Mouse (Mus musculus) heart, embryonic 11.5 days (tissue): Measurements from ENCODE around the gene Mpp6. TPM values are rescaled to one million over a fixed set of nuclear protein-coding genes. Genes with fewer than 3 reads are reported as not detected.

Experiments
- ATAC-seq: fragments of 200-750 bp; cut with Nextera tagmentation; replicated peaks from 2 replicates; pipeline ENCODE4 v1.8.0; 2017; ENCODE audit warnings: moderate library complexity; ENCODE audit not compliant: insufficient number of reproducible peaks, low FRiP score, low TSS enrichment
- H3K27ac ChIP-seq: fragments of 300-500 bp; sonication (generic); 2 replicates; pipeline ENCODE4 v1.5.1; 2014; ENCODE audit warnings: mild to moderate bottlenecking, low read depth, low read length
- H3K27me3 ChIP-seq: fragments of 300-500 bp; sonication (generic); 2 replicates; pipeline ENCODE4 v1.6.1; 2014; ENCODE audit warnings: mild to moderate bottlenecking, low read length, mixed read lengths; ENCODE audit not compliant: control insufficient read depth, insufficient read depth
- H3K36me3 ChIP-seq: fragments of 300-500 bp; sonication (generic); 2 replicates; pipeline ENCODE4 v1.6.1; 2014; ENCODE audit warnings: mild to moderate bottlenecking, low read length, moderate library complexity, mixed read lengths; ENCODE audit not compliant: control insufficient read depth, insufficient read depth
- H3K4me1 ChIP-seq: fragments of 300-500 bp; sonication (generic); 2 replicates; pipeline ENCODE4 v1.6.1; 2014; ENCODE audit warnings: low read length; ENCODE audit not compliant: control insufficient read depth, insufficient read depth
- H3K4me2 ChIP-seq: fragments of 300-500 bp; sonication (generic); 2 replicates; pipeline ENCODE4 v1.6.1; 2014; ENCODE audit warnings: mild to moderate bottlenecking, moderate library complexity
- H3K4me3 ChIP-seq: fragments of 300-500 bp; sonication (generic); 2 replicates; pipeline ENCODE4 v1.5.1; 2014; ENCODE audit warnings: low read depth, low read length
- H3K9ac ChIP-seq: fragments of 300-500 bp; sonication (generic); 2 replicates; pipeline ENCODE4 v1.6.1; 2014; ENCODE audit warnings: mild to moderate bottlenecking, low read depth, low read length, moderate library complexity
- H3K9me3 ChIP-seq: fragments of 300-500 bp; sonication (generic); replicated peaks from 2 replicates; pipeline ENCODE4 v1.6.1; 2016; ENCODE audit warnings: low read length; ENCODE audit not compliant: control insufficient read depth
- WGBS: fragments of 180-500 bp; shearing (Covaris S2); extraction: QIAGEN DNeasy Blood & Tissue Kit; methylation state at CpG from one replicate; pipeline ENCODE4 v1.1.7; 2014; ENCODE audit not compliant: insufficient replicate concordance; 5-methylcytosine and 5-hydroxymethylcytosine counted together
- polyA plus RNA-seq: library from polyadenylated mRNA; unstranded; fragments of >200 nt; fragmentation: Nextera tagmentation; extraction: Ambion mirVana; gene quantifications from 2 replicates; pipeline ENCODE4 v1.2.1, GENCODE M21; 2014

The Mpp6 gene
- polyA plus RNA-seq, 1 experiment from 2014 or later = 60.8 TPM

GRCm38 (mm10) chr6:50193851-50194250 lies 83.8 kb downstream of the Mpp6 start:
- 0 out of 2 replicates have a peak, but pooled peaks cover 6% of the 10 kb centered on the region for H3K4me1 ChIP-seq
- H3K9ac ChIP-seq = no peak overlapping the region
- no peaks in the 10 kb centered on the region for H3K27me3 ChIP-seq
- no peak overlapping the region for H3K4me2 ChIP-seq
- WGBS = 86% methylated on average over 5 of the region's 5 CpGs
- H3K27ac ChIP-seq = no peak overlapping the region
- no peak for ATAC-seq
- H3K4me3 ChIP-seq = no peak overlapping the region
- H3K9me3 ChIP-seq = no peaks in the 10 kb centered on the region
- peaks cover 3% of the 10 kb centered on the region; the same call in 1 of the 2 replicates for H3K36me3 ChIP-seq

DNA sequence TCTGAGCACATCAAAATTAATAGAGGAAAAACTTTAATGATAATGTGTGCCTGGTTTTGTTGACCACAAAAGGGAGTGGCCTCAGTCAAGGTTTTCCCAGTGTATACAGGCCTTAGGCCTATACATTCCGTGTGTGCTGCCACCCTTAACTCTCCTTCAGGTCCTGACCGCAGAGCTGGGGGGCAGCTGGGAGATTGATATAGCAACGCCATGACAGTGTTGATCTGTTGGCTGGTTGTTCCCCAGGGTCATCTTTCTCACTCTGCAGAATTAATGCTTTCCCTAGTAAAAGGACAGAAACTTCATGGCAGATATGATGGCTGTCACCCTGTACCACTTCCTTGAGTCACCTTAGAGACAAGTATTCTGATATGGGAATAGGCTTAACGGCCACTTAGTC lies 94.3 kb downstream of the Mpp6 start:
- Histone ChIP-seq H3K9ac (no peak overlapping the region), H3K9me3 (no peaks in the 10 kb centered on the region), H3K27me3 (no peaks in the 10 kb centered on the region), H3K27ac (no peak overlapping the region), H3K36me3 (no peaks in the 10 kb centered on the region), H3K4me2 (no peak overlapping the region), H3K4me1 (no peaks in the 10 kb centered on the region), H3K4me3 (no peak overlapping the region)
- 84% methylated on average over 4 of the region's 4 CpGs for whole genome bisulfite sequencing
- no peak for ATAC-seq

DNA sequence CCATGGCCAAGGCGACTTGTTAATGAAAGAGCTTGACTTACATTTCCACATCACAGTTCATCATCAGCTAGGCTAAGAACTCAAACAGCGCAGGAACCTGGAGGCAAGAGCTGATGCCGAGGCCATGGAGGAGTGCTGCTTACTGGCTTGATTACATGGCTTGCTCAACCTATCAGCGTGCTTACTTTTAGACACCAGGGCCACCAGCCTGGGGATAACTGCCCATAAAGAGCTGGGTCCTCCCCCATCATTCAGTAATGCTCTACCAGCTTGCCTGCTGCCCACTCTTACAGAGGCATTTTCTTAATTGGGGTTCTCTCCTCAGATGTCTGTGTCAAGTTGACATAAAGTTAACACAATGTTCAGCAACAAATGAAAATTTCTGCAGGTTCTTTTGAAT lies 95.1 kb downstream of the Mpp6 start:
- WGBS = 87% methylated on average over 4 of the region's 4 CpGs
- H3K4me1 ChIP-seq = no peaks in the 10 kb centered on the region

DNA sequence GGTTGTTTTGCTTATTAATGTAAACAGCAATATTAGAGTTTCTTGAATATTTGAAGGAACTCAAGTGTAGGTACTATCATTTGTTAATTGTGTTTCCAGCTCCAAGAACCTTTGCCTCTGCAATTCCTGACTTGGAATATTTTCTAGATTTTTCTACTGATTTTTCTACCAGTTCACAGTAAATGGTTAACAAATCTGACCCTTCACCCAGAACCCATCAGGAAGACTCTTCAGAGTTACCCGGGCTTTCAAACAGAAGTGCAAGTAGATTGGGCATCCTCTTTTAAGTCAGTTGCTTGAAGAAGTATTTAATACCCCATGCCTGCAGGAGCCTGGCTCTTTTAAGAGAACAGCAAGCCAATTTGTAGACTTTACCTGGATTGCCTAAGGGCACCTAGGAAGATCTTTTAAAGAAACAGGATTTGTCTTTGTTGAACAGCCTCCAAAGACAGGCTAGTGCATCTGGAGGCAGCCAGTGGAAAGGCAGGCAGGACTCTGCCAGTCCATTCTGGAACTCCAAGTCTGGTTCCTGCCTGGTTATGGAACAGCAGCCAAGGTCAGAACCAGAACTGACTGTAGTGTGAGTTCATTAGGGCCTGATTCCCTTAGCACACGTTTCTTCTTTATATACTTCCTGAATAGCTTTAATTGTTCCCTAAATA lies 104.8 kb downstream of the Mpp6 start:
- ATAC-seq = no peak

More for the DNA sequence above, 95.1 kb downstream of the Mpp6 start:
- Histone ChIP-seq H3K9ac (no peak overlapping the region), H3K36me3 (no peaks in the 10 kb centered on the region), H3K27ac (no peak overlapping the region), H3K9me3 (no peaks in the 10 kb centered on the region), H3K4me3 (no peak overlapping the region), H3K27me3 (no peaks in the 10 kb centered on the region), H3K4me2 (no peak overlapping the region)
- ATAC-seq = no peak

GRCm38 (mm10) chr6:50215373-50215745 lies 105.3 kb downstream of the Mpp6 start:
- no peaks in the 10 kb centered on the region for H3K27me3 ChIP-seq
- H3K9ac ChIP-seq = no peak overlapping the region
- no peak for ATAC-seq
- H3K4me1 ChIP-seq = no peaks in the 10 kb centered on the region
- no peak overlapping the region for H3K4me3 ChIP-seq
- H3K9me3 ChIP-seq = no peaks in the 10 kb centered on the region
- H3K27ac ChIP-seq = no peak overlapping the region
- no peak overlapping the region for H3K4me2 ChIP-seq
- WGBS = 79% methylated on average over 2 of the region's 2 CpGs
- no peaks in the 10 kb centered on the region for H3K36me3 ChIP-seq

More for the DNA sequence above, 104.8 kb downstream of the Mpp6 start:
- H3K27me3 ChIP-seq = no peaks in the 10 kb centered on the region
- WGBS = 59% methylated on average over 2 of the region's 2 CpGs
- H3K9me3 ChIP-seq = no peaks in the 10 kb centered on the region
- no peak overlapping the region for H3K4me3 ChIP-seq
- H3K9ac ChIP-seq = no peak overlapping the region
- H3K4me2 ChIP-seq = no peak overlapping the region
- H3K36me3 ChIP-seq = no peaks in the 10 kb centered on the region
- H3K4me1 ChIP-seq = no peaks in the 10 kb centered on the region
- no peak overlapping the region for H3K27ac ChIP-seq

DNA sequence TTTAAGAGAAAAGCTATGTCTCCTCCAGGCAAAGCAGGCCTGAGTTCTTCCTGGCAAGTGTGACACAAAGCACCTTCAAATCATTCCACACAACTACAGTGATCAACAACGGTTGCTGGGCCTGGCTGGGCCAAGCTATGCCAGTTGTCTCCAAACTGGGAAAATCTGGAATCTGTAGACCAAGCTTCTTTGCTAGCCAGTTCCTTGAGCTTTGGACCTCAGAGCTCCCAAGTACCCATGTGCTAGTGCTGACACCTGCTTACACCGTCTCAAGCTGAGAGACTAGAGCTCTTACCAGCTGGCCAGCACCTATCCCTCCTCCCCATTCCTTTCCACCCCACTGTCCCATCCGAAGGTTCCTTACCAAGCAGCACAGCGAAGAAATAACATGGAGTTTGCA lies 105.9 kb downstream of the Mpp6 start:
- no peak overlapping the region for H3K4me3 ChIP-seq
- no peaks in the 10 kb centered on the region for H3K36me3 ChIP-seq
- H3K27ac ChIP-seq = no peak overlapping the region
- H3K27me3 ChIP-seq = no peaks in the 10 kb centered on the region
- 82% methylated on average over 4 of the region's 4 CpGs for WGBS
- no peaks in the 10 kb centered on the region for H3K4me1 ChIP-seq
- no peak overlapping the region for H3K4me2 ChIP-seq
- no peak for ATAC-seq
- no peak overlapping the region for H3K9ac ChIP-seq
- no peaks in the 10 kb centered on the region for H3K9me3 ChIP-seq

GRCm38 (mm10) chr6:50218628-50219027 lies 108.6 kb downstream of the Mpp6 start:
- no peak for ATAC-seq
- Histone ChIP-seq H3K9ac (no peak overlapping the region), H3K27me3 (no peaks in the 10 kb centered on the region), H3K4me1 (0 out of 2 replicates have a peak, but pooled peaks cover 5% of the 10 kb centered on the region), H3K36me3 (no peaks in the 10 kb centered on the region), H3K27ac (no peak overlapping the region), H3K4me3 (no peak overlapping the region), H3K9me3 (no peaks in the 10 kb centered on the region), H3K4me2 (no peak overlapping the region)
- 67% methylated on average over 3 of the region's 3 CpGs for WGBS

DNA sequence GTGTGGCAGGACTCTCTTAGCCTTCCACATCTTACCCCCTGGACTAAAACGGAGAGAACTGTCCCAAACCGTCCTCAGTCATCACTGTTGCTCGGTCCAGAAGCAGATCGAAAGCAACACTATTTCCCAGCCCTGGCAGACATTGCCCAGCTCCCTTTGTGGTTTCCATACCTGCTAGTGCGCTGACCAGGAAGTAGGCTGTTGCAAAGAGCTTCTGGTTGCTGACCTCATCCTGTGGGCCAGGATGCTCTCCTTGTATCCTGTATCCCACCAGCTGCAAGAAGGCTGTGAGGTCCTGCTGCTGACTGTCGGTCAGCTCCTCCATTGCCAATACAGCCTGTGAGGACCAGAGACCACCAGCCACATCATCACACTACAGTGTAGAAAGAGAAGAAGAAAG lies 109.0 kb downstream of the Mpp6 start:
- no peak for ATAC-seq
- WGBS = 80% methylated on average over 6 of the region's 6 CpGs

DNA sequence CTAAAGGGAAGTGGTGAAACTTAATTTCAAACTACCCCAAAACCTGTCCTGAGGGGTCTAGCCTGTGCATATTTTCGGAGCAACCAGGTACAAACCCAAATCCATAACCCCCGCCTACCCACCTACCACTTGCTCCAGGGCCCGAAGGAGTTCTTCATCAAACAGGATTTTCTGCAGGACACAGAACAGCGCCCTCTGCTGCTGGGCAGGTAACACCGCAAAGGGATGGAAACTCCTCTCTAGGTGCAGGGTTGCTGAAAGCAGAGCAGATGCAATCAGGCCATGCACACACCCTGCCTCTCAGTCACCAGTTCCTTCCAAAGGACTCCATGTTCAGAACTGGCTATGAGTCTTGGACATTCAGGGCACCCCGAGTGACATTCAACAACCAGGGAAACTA lies 110.8 kb downstream of the Mpp6 start:
- Histone ChIP-seq H3K4me1 (0 out of 2 replicates have a peak, but pooled peaks cover 5% of the 10 kb centered on the region), H3K9me3 (no peaks in the 10 kb centered on the region), H3K36me3 (no peaks in the 10 kb centered on the region), H3K4me2 (no peak overlapping the region), H3K27ac (no peak overlapping the region), H3K9ac (no peak overlapping the region), H3K27me3 (no peaks in the 10 kb centered on the region), H3K4me3 (no peak overlapping the region)
- ATAC-seq = no peak
- 47% methylated on average over 6 of the region's 6 CpGs for WGBS

More for the DNA sequence above, 109.0 kb downstream of the Mpp6 start:
- Histone ChIP-seq H3K4me1 (0 out of 2 replicates have a peak, but pooled peaks cover 5% of the 10 kb centered on the region), H3K9me3 (no peaks in the 10 kb centered on the region), H3K36me3 (no peaks in the 10 kb centered on the region), H3K27me3 (no peaks in the 10 kb centered on the region), H3K9ac (no peak overlapping the region), H3K4me3 (no peak overlapping the region), H3K4me2 (no peak overlapping the region), H3K27ac (no peak overlapping the region)
